Comparison of ENCODE assay signal across 8 mouse cellular contexts in the genomic region with DNA sequence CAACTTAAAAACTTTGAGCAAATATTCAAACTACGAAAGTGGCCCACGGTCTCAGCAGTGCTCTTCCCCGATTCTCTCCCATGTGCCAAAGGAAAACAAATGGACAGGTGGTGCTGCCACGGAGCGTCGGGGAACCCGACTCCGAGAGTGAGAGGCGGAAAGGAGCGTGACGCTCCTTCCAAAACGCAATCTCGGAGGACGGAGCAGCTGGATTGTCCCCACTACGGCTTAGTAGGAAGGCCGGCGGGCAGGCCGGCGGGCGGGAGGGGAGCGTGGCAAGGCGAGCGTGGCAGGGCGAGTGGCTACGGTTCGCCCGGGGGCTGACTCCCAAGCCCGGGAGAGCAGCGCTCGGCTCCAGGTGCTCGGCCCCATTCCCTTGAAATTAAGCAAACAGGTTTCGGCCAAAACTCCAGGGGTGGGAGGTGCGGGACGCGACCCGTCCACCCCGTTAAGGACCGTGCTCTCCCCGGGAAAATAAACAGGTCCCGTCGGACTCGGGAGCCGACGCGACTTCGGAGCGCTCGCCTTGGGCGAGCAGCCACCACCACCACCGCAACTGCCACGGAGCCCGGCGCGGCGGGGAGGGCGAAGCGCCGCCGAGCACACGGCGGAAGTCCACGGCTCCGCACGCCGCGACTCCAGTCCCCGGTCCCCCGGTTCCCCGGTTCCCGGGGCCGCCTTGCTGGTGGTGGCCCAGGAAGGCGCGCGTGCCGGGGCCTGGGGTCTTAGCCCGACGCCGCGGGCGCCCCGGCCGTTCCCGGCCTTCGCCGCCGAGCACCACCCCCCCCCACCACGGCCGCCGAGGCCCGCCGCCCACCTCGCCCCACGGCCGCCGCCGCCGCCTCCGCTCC. TPM values are rescaled to one million over a fixed set of nuclear protein-coding genes. Genes with fewer than 3 reads are reported as not detected.
A peak's percentile ranks its signal among the peaks of the same experiment; 100 is the strongest.
DNase-seq lines count a peak whose midpoint lies in the region.

No protein-coding gene starts in this region.

- peak; percentile 44 for DNase-seq in Muller cell, postnatal 12 days (ENCODE audit: inconsistent ontology term)
- DNase-seq in cerebellum, adult 8-10 months: peak; percentile 48
- peak; percentile 41 for DNase-seq in forelimb bud, embryonic 11.5 days (ENCODE audit: low read depth, low spot score)
- peak; percentile 51 for DNase-seq in heart, postnatal 4 days
- DNase-seq in layer of hippocampus, postnatal 10 days (ENCODE audit: low spot score in 2 of 2): peak; percentile 34 to 50
- DNase-seq in lung, postnatal 14 days: peak; percentile 38
- peak; percentile 50 for DNase-seq in right cerebral cortex, adult 18-20 months
- DNase-seq in thymus, postnatal 4 days: peak; percentile 72

RNA-seq across cellular contexts. Expression of a gene that starts 1.0 kb away (rescaled TPM):
- 10 to 100 TPM; 50.5 to 53.7 TPM for total RNA-seq in heart, postnatal 4 days (2021)
- total RNA-seq in layer of hippocampus, postnatal 10 days (2021): 10 to 100 TPM; 75.1 to 82.4 TPM

Comparison
In these comparisons a context has a peak if more than half of its experiments do, and no peak if none do; other contexts are left out.
1. Peak in every context shown above with its lines: DNase-seq.